Mouse (Mus musculus) lung, postnatal 0 days (tissue): Measurements from ENCODE around the gene Ppp2r2d.

Experiments
- CTCF ChIP-seq: IDR thresholded peaks from 2 replicates; pipeline ENCODE4 v1.5.1; 2016; ENCODE audit warnings: antibody characterized with exemption, mild to moderate bottlenecking
- EP300 ChIP-seq: IDR thresholded peaks from 2 replicates; pipeline ENCODE4 v1.6.1; 2016; ENCODE audit warnings: antibody characterized with exemption, mild to moderate bottlenecking, control low read depth

- TF ChIP-seq CTCF (no peak), EP300 (no peak)
Observed at GRCm38 (mm10) chr7:138907976-138908375, 62.1 kb downstream of the Ppp2r2d start.
